In genomic region chr9:96947171-96947570, GRCm38 (mm10) we compare ENCODE assay signal across 26 mouse cellular contexts.
"Had no signal": no experiment of that assay in that cellular context is flagged by ENCODE, and none has a peak within 500 bp of the region (broad histone marks: within the 10 kb centered on the region; RNA-seq: fewer than 3 reads in every experiment).

No protein-coding gene starts in this region.

- H3K9ac ChIP-seq: hindbrain, embryonic 12.5 days; hindbrain, embryonic 14.5 days; intestine, embryonic 15.5 days; limb, embryonic 12.5 days; liver, embryonic 13.5 days; liver, embryonic 15.5 days; liver, postnatal 0 days had no signal

- H3K4me2 ChIP-seq: heart, embryonic 11.5 days; hindbrain, embryonic 12.5 days; hindbrain, embryonic 14.5 days; intestine, embryonic 15.5 days; limb, embryonic 12.5 days; liver, embryonic 11.5 days; liver, embryonic 13.5 days; liver, embryonic 15.5 days had no signal

- DNase-seq: gastrocnemius, adult 2 months; gastrocnemius, postnatal 10 days; gastrocnemius, postnatal 25 days; heart, postnatal 10 days; heart, postnatal 4 days; kidney, adult 18-20 months; kidney, adult 8-10 months; kidney, postnatal 10 days; kidney, postnatal 25 days; kidney, postnatal 4 days; layer of hippocampus, postnatal 36 days; liver; liver, embryonic 13.5 days; liver, postnatal 0 days had no signal

- H3K27ac ChIP-seq: gastrocnemius, adult 2 months; hindbrain, embryonic 10.5 days; hindbrain, embryonic 12.5 days; hindbrain, embryonic 14.5 days; intestine, embryonic 15.5 days; layer of hippocampus, adult 2 months; limb, embryonic 12.5 days; liver, embryonic 13.5 days; liver, embryonic 15.5 days had no signal

- ATAC-seq: hindbrain, embryonic 16.5 days; inflammation-experienced regulatory T-cells, adult 6 months; intestine, embryonic 15.5 days; intestine, postnatal 0 days; liver, postnatal 0 days had no signal

- H3K9me3 ChIP-seq: hindbrain, embryonic 10.5 days; hindbrain, embryonic 12.5 days; intestine, embryonic 15.5 days; limb, embryonic 12.5 days; liver, embryonic 13.5 days; liver, embryonic 15.5 days had no signal

- H3K36me3 ChIP-seq: intestine, embryonic 15.5 days; liver, embryonic 13.5 days; liver, embryonic 15.5 days had no signal

- H3K4me3 ChIP-seq: gastrocnemius, adult 2 months; hindbrain, embryonic 10.5 days; hindbrain, embryonic 12.5 days; intestine, embryonic 15.5 days; layer of hippocampus, adult 2 months; limb, embryonic 12.5 days; liver, embryonic 13.5 days; liver, embryonic 15.5 days had no signal

- H3K27me3 ChIP-seq: hindbrain, embryonic 12.5 days; intestine, embryonic 15.5 days had no signal

- H3K4me1 ChIP-seq: liver, embryonic 13.5 days; liver, embryonic 15.5 days had no signal
